Mouse (Mus musculus) cerebellum, postnatal 14 days (tissue): ENCODE results near the gene Sept5.
A peak's percentile ranks its signal among the peaks of the same experiment; 100 is the strongest.

ENCODE experiments used
- DNase-seq, 2 experiments: peaks; one replicate each; pipeline ENCODE4 v3.0.0; 2021; ENCODE audit warnings: mixed read lengths in 2 of 2

Sept5 gene

GRCm38 (mm10) chr16:18582426-18583148, 47.2 kb downstream of the Sept5 start:
- no peak for DNase-seq

GRCm38 (mm10) chr16:18581623-18582205, 48.0 kb downstream of the Sept5 start:
- peak; percentile 24 to 31 for DNase-seq

GRCm38 (mm10) chr16:18581050-18581622, 48.6 kb downstream of the Sept5 start:
- DNase-seq: no peak

GRCm38 (mm10) chr16:18580389-18580788, 49.4 kb downstream of the Sept5 start:
- no peak for DNase-seq

GRCm38 (mm10) chr16:18577599-18578160, 52.1 kb downstream of the Sept5 start:
- no peak for DNase-seq

GRCm38 (mm10) chr16:18577071-18577470, 52.7 kb downstream of the Sept5 start:
- DNase-seq: peak in 1 of 2 experiments; percentile 62

GRCm38 (mm10) chr16:18574196-18574595, 55.6 kb downstream of the Sept5 start:
- DNase-seq: no peak
